Mouse (Mus musculus) left cerebral cortex, adult 9 months (tissue): ENCODE results near the gene Spo11.

Experiments used
- DNase-seq, 2 experiments: peaks; one replicate each; pipeline ENCODE4 v3.0.0; 2022; ENCODE audit warnings: low spot score in 2 of 2

The Spo11 gene

GRCm38 (mm10) chr2:173000921-173001320 is 23.4 kb downstream of the Spo11 start:
- DNase-seq, result peak in 1 of 2 experiments; percentile 42

GRCm38 (mm10) chr2:173003737-173004136 is 26.2 kb downstream of the Spo11 start:
- DNase-seq, result no peak

- DNase-seq, result no peak
Measured at GRCm38 (mm10) chr2:173010220-173010717, 32.8 kb downstream of the Spo11 start.

- no peak for DNase-seq
Measured at GRCm38 (mm10) chr2:173011440-173011839, 33.9 kb downstream of the Spo11 start.

GRCm38 (mm10) chr2:173014741-173015287 is 37.3 kb downstream of the Spo11 start:
- DNase-seq, result no peak

GRCm38 (mm10) chr2:173017940-173018339 is 40.4 kb downstream of the Spo11 start:
- DNase-seq, result no peak

- no peak for DNase-seq
Measured at GRCm38 (mm10) chr2:173018618-173019017, 41.1 kb downstream of the Spo11 start.

GRCm38 (mm10) chr2:173019322-173019721 is 41.8 kb downstream of the Spo11 start:
- DNase-seq, result no peak

- DNase-seq, result peak; percentile 57 to 85
Measured at GRCm38 (mm10) chr2:173019790-173020189, 42.3 kb downstream of the Spo11 start.

GRCm38 (mm10) chr2:173020430-173020829 is 42.9 kb downstream of the Spo11 start, which contains the start of gene Rbm38:
Rbm38 (plus strand) TSS chr2:173020498.
- no peak for DNase-seq

GRCm38 (mm10) chr2:173021633-173022055 is 44.1 kb downstream of the Spo11 start:
- peak; percentile 46 to 91 for DNase-seq

- no peak for DNase-seq
Measured at GRCm38 (mm10) chr2:173022056-173022681, 44.7 kb downstream of the Spo11 start.

- no peak for DNase-seq
Measured at GRCm38 (mm10) chr2:173022813-173023212, 45.3 kb downstream of the Spo11 start.

GRCm38 (mm10) chr2:173023371-173023851 is 45.9 kb downstream of the Spo11 start:
- no peak for DNase-seq

- DNase-seq, result no peak
Measured at GRCm38 (mm10) chr2:173023966-173024365, 46.5 kb downstream of the Spo11 start.

- DNase-seq, result no peak
Measured at GRCm38 (mm10) chr2:173024392-173024791, 46.9 kb downstream of the Spo11 start.

GRCm38 (mm10) chr2:173024938-173025337 is 47.4 kb downstream of the Spo11 start:
- DNase-seq, result no peak

- no peak for DNase-seq
Measured at GRCm38 (mm10) chr2:173026286-173026685, 48.8 kb downstream of the Spo11 start.

GRCm38 (mm10) chr2:173026688-173027131 is 49.2 kb downstream of the Spo11 start:
- no peak for DNase-seq

GRCm38 (mm10) chr2:173027169-173027823 is 49.8 kb downstream of the Spo11 start:
- DNase-seq, result no peak

- no peak for DNase-seq
Measured at GRCm38 (mm10) chr2:173027824-173028495, 50.5 kb downstream of the Spo11 start.

GRCm38 (mm10) chr2:173028508-173029031 is 51.1 kb downstream of the Spo11 start:
- no peak for DNase-seq
